Mouse (Mus musculus): ENCODE measurements around the gene Plekhh2. TPM values are rescaled to one million over a fixed set of nuclear protein-coding genes. Genes with fewer than 3 reads are reported as not detected.

The Plekhh2 gene
- polyA plus RNA-seq, 1 experiment, result 28.5 TPM

GRCm38 (mm10) chr17:84597859-84598258 is 86.2 kb downstream of the Plekhh2 start:
- no peaks in the 10 kb centered on the region for H3K36me3 ChIP-seq (ENCODE audit: control insufficient read depth, insufficient read depth, low read length)
- H3K4me1 ChIP-seq (ENCODE audit: control insufficient read depth, insufficient read depth, low read length), result no peaks in the 10 kb centered on the region
- TF ChIP-seq POLR2A (IDR thresholded peaks at IDR 0.05; ENCODE audit: control insufficient read depth, low read depth, low read length) (no peak), CTCF (IDR thresholded peaks at IDR 0.05; ENCODE audit: control insufficient read depth, insufficient read depth, insufficient replicate concordance, low read depth, low read length) (no peak)
- H3K4me3 ChIP-seq (ENCODE audit: control insufficient read depth, low read depth, low read length), result no peak overlapping the region
- H3K27ac ChIP-seq (ENCODE audit: control insufficient read depth, insufficient read depth, low read depth, low read length), result no peak overlapping the region
- no peaks in the 10 kb centered on the region for H3K27me3 ChIP-seq (ENCODE audit: control insufficient read depth, insufficient read depth, low read length)

DNA sequence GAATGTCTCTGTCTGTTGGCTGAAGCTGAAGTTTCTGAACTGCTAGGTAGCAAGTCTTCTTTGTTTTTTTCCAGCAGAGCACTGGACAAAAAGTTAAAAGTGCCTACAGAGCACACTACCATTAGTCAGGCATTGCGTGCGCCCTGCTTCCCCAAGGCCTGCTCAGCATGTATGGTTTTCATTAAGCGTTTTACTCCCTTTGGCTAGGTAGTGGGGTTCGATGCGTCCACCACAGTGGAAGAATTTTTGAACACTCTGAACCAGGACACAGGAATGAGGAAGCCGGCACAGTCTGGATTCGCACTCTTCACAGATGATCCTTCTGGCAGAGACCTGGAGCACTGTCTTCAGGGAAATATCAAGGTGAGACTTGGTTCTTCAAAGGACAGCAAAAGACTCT is 87.2 kb downstream of the Plekhh2 start:
- Histone ChIP-seq H3K27me3 (ENCODE audit: control insufficient read depth, insufficient read depth, low read length) (no peaks in the 10 kb centered on the region), H3K4me1 (ENCODE audit: control insufficient read depth, insufficient read depth, low read length) (no peaks in the 10 kb centered on the region), H3K27ac (ENCODE audit: control insufficient read depth, insufficient read depth, low read depth, low read length) (no peak overlapping the region), H3K4me3 (ENCODE audit: control insufficient read depth, low read depth, low read length) (no peak overlapping the region), H3K36me3 (ENCODE audit: control insufficient read depth, insufficient read depth, low read length) (no peaks in the 10 kb centered on the region)
- TF ChIP-seq CTCF (IDR thresholded peaks at IDR 0.05; ENCODE audit: control insufficient read depth, insufficient read depth, insufficient replicate concordance, low read depth, low read length) (no peak), POLR2A (IDR thresholded peaks at IDR 0.05; ENCODE audit: control insufficient read depth, low read depth, low read length) (no peak)

DNA sequence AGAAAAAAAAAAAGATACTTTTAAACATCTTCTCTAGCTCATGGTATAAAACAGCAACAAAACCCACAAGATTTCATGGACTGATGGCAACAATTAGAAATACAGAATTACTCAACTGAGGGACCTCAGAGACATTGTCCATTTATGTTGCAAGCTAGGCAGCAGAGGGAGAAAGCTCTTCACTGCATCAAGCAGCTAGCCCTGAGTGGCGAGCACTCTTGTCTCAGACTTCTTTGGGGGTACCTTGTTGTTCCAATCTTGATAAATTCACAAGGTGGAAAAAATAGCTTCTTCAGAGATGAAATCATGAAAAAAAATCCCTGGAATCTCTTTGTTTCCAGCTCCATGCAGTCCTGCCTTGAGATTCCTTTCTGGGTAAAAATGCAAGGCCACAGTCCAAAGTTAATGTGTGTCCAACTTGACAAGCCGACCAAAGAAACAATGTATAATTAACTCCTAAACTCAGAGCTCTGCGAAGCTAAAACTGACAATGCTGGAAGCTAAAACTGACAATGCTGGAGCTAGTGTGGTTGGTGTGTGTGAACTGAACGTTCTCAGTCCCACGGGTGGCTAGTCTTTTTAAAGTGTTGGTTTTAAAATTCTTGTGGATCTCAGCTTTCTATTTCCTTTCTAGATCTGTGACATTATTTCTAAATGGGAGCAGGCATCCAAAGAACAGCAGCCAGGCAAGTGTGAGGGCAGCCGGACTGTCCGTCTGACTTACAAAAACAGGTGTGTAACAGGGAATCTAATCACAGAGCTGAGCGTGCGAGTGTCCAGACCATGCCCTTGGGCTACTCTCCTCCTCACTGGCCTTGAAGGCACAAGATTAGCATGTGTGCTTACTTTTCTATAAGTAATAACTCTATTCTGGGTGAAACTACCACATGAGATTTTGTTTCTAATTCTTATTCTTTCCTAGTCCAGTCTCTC is 88.6 kb downstream of the Plekhh2 start:
- TF ChIP-seq POLR2A (IDR thresholded peaks at IDR 0.05; ENCODE audit: control insufficient read depth, low read depth, low read length), result no peak
- TF ChIP-seq CTCF (IDR thresholded peaks at IDR 0.05; ENCODE audit: control insufficient read depth, insufficient read depth, insufficient replicate concordance, low read depth, low read length), result no peak
- Histone ChIP-seq H3K4me1 (ENCODE audit: control insufficient read depth, insufficient read depth, low read length) (no peaks in the 10 kb centered on the region), H3K27ac (ENCODE audit: control insufficient read depth, insufficient read depth, low read depth, low read length) (peak overlapping the region; percentile 76), H3K36me3 (ENCODE audit: control insufficient read depth, insufficient read depth, low read length) (no peaks in the 10 kb centered on the region), H3K27me3 (ENCODE audit: control insufficient read depth, insufficient read depth, low read length) (no peaks in the 10 kb centered on the region), H3K4me3 (ENCODE audit: control insufficient read depth, low read depth, low read length) (no peak overlapping the region)

GRCm38 (mm10) chr17:84601805-84602204 is 90.1 kb downstream of the Plekhh2 start:
- no peaks in the 10 kb centered on the region for H3K27me3 ChIP-seq (ENCODE audit: control insufficient read depth, insufficient read depth, low read length)
- no peak overlapping the region for H3K4me3 ChIP-seq (ENCODE audit: control insufficient read depth, low read depth, low read length)
- H3K36me3 ChIP-seq (ENCODE audit: control insufficient read depth, insufficient read depth, low read length), result no peaks in the 10 kb centered on the region
- TF ChIP-seq CTCF (IDR thresholded peaks at IDR 0.05; ENCODE audit: control insufficient read depth, insufficient read depth, insufficient replicate concordance, low read depth, low read length) (no peak), POLR2A (IDR thresholded peaks at IDR 0.05; ENCODE audit: control insufficient read depth, low read depth, low read length) (no peak)
- H3K4me1 ChIP-seq (ENCODE audit: control insufficient read depth, insufficient read depth, low read length), result no peaks in the 10 kb centered on the region
- H3K27ac ChIP-seq (ENCODE audit: control insufficient read depth, insufficient read depth, low read depth, low read length), result no peak overlapping the region

DNA sequence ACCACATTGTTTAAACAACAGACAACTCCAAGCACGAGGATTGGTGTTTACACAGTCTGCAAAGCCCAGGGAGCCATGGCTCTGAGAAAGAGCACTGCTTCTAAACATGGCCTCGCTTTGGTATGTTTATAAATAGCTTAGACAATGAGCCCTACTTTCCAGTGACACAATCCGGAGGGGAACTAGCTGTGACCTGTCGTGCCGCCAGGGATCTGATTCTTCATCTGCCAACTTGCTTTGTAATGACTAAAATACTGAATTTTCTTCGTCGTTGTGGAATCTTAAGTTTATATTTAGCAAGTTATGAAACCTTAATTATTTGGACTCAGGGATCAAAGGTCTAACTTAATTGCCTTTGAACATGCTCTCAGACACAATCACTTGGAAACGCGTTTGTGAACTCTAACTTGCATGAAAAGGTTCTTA is 91.5 kb downstream of the Plekhh2 start:
- no peaks in the 10 kb centered on the region for H3K4me1 ChIP-seq (ENCODE audit: control insufficient read depth, insufficient read depth, low read length)
- TF ChIP-seq CTCF (IDR thresholded peaks at IDR 0.05; ENCODE audit: control insufficient read depth, insufficient read depth, insufficient replicate concordance, low read depth, low read length), result no peak
- no peak for TF ChIP-seq POLR2A (IDR thresholded peaks at IDR 0.05; ENCODE audit: control insufficient read depth, low read depth, low read length)
- no peak overlapping the region for H3K4me3 ChIP-seq (ENCODE audit: control insufficient read depth, low read depth, low read length)
- no peaks in the 10 kb centered on the region for H3K27me3 ChIP-seq (ENCODE audit: control insufficient read depth, insufficient read depth, low read length)
- no peaks in the 10 kb centered on the region for H3K36me3 ChIP-seq (ENCODE audit: control insufficient read depth, insufficient read depth, low read length)
- 0 out of 2 replicates have a peak overlapping the region, but pooled peaks have one; percentile 18 for H3K27ac ChIP-seq (ENCODE audit: control insufficient read depth, insufficient read depth, low read depth, low read length)

DNA sequence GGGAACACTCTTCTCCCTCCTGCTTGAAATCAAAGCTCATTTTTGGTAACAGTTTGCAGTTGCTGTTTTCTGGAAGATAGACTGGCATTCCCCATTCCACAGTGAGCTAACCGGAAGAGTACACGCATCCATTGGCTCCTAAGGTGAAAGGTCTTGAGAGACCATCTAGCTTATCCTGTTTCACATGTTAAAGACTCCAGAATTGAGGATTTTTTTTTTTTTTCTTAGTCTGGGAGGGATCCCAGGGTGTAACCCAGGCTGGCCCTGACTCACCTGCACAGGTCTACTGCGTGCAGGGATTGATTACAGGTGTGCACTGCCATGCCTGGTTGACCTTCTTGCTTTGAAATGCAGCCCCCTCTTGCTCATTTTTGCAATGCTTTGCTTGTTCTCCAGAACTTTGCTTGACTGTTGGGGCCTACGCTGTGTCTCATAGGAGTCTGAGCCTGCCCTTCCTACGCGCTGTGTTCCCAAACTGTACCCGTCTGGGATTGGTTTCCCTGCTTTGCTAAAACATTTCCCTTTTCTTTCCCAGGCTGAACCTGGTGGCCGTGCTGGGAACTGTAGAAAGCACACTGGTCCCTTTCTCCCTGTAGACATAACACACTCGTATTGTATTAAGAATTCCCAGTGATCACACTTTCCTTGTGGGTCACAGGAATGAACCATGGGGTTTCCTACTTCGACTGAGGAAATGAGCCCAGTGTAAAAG is 92.2 kb downstream of the Plekhh2 start:
- no peaks in the 10 kb centered on the region for H3K27me3 ChIP-seq (ENCODE audit: control insufficient read depth, insufficient read depth, low read length)
- H3K36me3 ChIP-seq (ENCODE audit: control insufficient read depth, insufficient read depth, low read length), result no peaks in the 10 kb centered on the region
- no peak overlapping the region for H3K4me3 ChIP-seq (ENCODE audit: control insufficient read depth, low read depth, low read length)
- peaks cover 4% of the 10 kb centered on the region for H3K4me1 ChIP-seq (ENCODE audit: control insufficient read depth, insufficient read depth, low read length)
- no peak overlapping the region for H3K27ac ChIP-seq (ENCODE audit: control insufficient read depth, insufficient read depth, low read depth, low read length)
- no peak for TF ChIP-seq POLR2A (IDR thresholded peaks at IDR 0.05; ENCODE audit: control insufficient read depth, low read depth, low read length)
- no peak for TF ChIP-seq CTCF (IDR thresholded peaks at IDR 0.05; ENCODE audit: control insufficient read depth, insufficient read depth, insufficient replicate concordance, low read depth, low read length)

- peaks cover 4% of the 10 kb centered on the region for H3K4me1 ChIP-seq (ENCODE audit: control insufficient read depth, insufficient read depth, low read length)
- no peak for TF ChIP-seq CTCF (IDR thresholded peaks at IDR 0.05; ENCODE audit: control insufficient read depth, insufficient read depth, insufficient replicate concordance, low read depth, low read length)
- TF ChIP-seq POLR2A (IDR thresholded peaks at IDR 0.05; ENCODE audit: control insufficient read depth, low read depth, low read length), result no peak
- H3K4me3 ChIP-seq (ENCODE audit: control insufficient read depth, low read depth, low read length), result no peak overlapping the region
- H3K27me3 ChIP-seq (ENCODE audit: control insufficient read depth, insufficient read depth, low read length), result no peaks in the 10 kb centered on the region
- no peaks in the 10 kb centered on the region for H3K36me3 ChIP-seq (ENCODE audit: control insufficient read depth, insufficient read depth, low read length)
- H3K27ac ChIP-seq (ENCODE audit: control insufficient read depth, insufficient read depth, low read depth, low read length), result no peak overlapping the region
Measured at GRCm38 (mm10) chr17:84606976-84607375, 95.3 kb downstream of the Plekhh2 start.
